Mouse (Mus musculus) fat pad, adult 2 months (tissue): ENCODE data around the gene Capn2.

Source experiments
- DNase-seq: peaks from one replicate; pipeline ENCODE4 v3.0.0-alpha.2; 2011; ENCODE audit warnings: low read depth, low spot score; ENCODE audit errors: extremely low read depth

Gene Capn2

DNA sequence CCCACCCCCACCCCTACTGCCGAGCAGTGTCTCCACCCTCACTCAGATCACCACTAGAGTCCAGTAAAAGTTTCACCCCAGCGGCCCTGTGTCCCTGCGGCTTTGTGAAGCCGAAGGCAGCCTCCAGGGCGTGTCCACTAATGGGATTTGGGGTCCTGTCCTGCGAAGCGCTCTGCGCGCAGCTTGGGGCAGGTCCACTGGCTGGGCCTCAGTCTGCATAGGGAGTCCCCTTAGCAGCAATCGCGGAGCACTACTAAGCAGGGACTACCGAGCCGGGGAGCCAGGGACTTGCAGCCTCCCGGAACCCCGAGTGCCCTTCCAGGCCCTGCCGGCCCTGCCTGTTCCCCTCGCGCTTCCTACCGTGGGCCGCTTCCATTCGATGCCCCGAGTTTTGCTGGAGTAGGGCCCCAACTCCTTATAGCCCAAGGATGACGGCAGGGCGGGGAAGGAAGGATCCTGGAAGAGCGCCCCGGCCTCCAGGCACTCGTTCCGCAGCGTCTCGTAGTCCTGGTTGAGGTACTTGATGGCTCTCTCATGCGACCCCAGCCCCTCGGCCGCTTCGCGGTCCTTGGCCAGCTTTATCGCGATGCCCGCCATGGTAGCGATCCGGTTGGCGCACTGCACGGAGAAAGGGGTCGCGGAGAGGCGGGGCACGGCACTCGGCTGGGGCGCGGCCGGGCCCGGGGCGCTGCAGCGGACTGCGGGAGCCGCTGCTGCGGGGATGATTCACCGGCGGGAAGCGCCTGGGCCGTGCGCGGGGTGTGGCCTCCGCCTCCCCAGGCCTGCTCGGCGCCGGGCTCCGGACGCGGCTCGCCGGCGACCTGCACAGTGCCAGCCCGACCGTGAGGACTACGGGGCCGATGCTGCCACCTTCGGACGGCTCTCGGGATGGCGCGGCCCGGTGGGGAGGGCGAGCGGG lies at the start of gene Capn2:
TSS of gene Capn2 (minus strand) at position 851 of the 919 bp plus-strand sequence.
- DNase-seq, result no peak

DNA sequence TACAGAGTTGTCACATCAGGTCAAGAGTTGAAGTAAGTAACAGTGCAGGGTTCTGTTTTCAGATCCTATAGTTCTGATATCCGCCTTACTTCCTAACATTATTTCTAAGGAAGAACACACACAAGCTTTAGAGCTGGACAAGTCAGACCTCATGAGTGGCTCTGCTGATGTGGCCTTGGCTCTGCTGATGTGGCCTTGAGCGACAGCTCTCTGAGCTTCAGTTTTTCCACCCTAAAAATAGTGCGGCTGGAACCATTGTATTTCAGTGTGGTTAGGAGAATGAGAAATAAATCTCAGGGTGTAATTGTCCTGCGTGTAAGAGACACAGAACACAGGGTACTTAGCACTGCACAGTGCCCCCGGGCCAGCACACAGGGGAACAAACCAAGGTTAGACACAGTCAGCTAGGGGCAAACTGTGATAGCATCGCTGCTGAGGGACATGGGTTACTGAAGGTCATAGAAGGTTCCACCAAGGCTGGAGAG lies 48.0 kb upstream of the Capn2 start:
- no peak for DNase-seq

DNA sequence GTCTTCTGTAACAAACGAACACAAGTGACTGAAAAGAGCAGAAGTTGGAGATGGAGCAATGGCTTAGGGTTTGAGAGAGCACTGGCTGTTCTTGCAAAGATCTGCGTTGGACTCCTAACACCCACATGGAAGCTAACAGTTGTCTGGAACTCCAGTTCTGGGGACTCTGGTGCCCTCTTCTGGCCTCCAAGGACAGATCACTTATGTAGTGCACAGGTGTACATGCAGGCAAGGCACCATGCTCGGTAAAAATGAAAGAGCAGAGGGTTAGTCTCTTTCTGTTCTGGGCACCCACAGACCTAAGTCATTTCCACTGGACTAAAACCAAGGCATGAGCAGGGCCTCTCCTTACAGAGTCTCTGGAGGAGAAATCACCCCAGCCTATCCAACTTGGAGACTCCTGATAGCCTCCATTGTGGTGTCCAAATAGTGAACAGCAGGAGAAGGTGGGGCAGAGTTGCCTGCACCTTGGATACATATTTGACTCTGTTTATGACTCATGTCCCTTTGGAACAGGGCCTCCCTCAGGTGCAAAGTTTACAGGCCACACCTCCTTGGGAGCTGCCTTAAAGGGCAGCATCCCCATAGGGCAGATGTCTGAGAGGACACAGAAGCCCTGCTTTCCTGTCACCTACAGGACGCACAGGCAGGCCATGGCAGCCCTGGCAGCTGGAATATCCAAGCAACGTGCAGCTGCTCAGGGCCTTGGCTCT lies 47.2 kb upstream of the Capn2 start, which contains the start of gene Capn8:
TSS of gene Capn8 (plus strand) at position 600 of the 713 bp plus-strand sequence.
- no peak for DNase-seq

DNA sequence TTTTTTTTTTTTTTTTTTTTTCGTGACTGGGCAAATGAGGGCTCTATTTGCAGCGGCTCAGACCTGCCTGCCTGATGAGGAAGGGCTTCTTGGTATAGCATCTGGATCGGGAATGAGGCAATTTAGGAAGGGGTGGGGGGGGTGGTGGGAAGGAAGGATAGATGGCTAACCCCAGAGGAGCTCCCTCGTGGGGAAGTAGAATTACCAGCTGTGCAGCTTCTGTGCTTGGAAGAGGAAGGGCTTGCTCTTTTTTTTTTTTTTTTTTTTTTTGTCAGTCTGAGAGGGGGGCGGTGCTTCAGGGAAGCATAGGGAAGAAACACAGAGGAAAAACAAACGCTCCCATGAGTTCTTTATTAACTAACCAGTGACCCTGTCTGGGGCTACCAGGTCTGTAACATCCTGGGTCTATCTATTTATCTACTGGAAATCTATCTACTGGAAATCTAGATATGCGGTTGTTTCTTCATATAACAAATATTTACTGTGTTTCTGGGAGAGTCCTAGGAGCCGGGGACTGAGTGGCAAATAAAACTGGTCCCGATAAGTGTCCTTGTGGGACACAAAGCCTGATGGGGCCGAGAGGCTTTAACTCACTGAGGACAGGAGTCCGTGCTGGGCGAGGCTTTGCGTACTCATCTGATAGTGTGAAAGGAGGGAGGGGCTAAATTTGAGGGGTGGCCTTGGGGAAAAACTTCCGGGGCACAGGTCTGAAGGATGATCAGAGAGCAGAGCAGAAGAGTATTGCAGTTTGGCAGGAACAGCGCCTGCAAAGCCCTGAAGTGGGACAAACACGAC lies 45.4 kb upstream of the Capn2 start:
- no peak for DNase-seq

DNA sequence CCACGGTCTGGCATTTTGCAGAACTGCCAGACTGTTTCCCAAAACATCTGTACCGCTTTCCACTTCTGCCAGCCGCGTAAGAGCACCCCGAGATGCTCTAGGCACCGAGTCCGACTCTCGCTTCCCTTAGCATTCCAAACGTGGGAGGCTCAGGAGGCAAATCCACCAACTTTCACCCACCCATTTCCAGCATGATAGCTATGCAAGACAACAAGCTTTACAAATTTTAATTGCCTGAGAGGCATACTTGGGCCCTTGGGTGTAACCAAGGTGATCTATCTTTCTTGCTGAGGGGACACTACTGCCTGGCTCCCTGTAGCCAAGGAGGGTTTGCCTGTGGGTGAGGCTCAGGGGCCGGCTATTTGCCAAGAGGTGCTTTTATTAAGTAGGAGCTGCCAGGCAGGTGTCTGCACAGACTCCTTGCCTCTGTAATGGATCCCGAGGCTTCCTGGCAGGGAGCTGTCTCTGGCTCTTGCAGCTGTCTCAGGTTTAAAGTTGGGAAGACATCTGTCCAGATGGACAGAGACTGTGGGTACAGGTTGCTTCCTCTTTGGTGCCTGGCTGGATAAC lies 44.6 kb upstream of the Capn2 start:
- DNase-seq, result no peak

DNA sequence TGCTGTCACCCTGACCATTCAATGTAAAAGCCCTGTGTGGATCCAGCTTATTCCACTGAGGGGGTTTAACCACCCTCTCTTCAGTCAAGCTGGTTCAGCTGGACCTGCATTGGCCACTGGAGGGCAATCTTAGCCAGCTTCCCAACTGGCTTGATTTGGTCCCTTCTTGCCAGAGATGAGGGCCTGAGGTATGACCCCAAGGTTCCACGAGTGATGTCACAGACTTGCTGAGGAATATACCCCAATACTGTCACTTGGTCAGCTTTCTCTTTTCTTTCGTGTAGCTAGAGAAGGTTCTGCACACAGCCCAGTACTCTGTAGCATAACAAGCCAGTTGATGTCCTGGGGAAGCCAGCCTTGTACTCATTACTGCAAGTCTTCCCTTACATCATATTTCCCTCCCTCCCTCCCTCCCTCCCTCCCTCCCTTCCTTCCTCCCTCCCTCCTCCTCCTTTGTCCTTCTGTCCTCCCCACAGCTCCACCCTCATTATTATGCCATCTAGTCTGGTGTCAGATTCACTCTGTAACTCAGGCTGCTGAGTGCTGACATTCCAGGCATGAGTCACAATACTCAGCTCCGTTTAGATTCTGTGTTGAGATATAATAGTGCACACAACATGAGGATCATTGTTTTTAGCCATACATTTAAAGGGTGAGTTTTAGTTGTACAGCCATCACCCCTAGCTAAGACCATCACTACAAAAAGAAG lies 43.1 kb upstream of the Capn2 start:
- no peak for DNase-seq

DNA sequence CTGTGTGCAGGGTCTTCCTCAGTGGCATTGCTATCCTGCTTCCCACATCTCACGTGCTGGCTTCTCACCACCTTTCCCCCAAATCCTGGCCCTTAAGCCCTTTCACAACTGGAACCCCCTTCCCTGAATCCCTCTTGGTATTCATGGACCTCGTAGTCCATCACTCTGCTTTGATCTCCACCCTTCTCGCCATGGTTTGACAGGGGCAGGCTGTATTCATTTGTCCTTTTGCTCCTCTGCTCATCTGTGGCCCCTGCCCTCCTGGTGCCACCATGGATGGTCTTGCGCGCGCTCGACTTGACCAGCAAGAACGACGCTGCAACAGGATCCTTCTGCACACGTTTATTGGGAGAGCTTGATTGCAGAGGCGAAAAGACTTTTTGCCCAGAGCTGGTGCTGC lies 42.1 kb upstream of the Capn2 start:
- DNase-seq, result no peak

DNA sequence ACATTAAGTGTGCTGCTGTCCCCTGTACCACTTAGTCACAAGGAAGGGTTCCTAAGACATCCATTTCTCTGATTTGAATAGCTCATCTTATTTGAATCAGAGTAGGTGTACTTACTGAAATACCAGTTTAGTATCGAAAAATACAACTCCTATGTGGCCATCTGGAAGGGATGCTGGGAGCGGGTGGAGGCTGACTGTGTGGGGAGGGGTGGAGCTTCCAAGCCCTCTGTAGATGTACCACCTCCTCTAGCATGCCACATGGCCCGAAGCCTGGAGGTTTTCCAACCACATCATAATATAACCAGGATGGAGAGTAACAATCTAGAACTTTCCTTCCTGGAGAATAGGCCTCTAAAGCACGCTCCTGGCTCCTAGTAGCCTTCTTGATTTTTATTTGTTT lies 40.9 kb upstream of the Capn2 start:
- DNase-seq, result no peak

DNA sequence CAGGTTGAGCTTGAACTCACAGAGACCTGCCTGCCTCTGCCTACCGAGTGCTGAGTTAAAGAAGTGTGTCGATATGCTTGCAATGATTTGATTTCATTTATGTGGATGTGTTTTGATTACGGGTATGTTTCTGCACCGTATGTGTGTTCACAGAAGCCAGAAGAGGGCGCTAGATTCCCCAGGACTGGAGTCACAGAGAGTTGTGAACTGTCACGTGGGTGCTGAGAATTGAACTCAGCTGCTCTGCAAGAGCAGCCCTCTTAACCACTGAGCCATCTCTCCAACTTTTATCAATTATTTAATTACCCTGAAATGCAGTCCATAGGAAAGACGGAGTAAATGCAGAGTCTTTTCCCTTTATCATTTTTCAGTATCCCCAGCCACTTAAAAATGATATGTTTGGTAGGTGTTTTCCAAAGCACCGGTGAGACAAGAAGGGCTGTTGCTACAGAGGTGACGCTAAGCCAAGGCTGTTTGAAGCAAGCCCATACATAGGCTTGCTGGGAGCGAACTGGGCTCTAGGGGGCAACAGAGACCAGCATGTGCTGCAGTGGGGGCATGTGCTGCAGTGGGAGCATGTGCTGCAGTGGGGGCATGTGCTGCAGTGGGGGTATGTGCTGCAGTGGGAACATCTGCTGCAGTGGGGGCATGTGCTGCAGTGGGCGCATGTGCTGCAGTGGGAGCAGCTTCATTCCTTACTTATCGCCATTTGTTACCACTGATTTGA lies 36.4 kb upstream of the Capn2 start:
- no peak for DNase-seq

DNA sequence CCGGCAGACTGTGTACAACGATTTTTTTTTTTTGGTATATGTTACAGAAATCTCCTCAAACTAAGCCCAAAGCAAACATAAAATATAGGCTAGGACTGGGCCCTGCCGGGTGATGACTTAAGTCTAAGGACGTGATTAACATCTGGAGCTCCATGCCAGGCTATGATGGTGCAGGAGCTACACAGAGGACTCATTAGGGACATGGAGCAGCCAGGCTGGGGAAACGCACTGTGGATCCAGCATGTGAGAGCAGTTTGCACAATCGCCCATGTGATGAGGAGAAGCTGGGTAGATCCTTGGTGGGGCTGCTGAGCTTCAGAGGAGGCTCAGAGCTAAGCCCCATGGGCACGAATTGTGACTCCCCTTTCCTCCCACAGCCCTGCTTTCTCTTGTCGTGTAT lies 33.4 kb upstream of the Capn2 start:
- no peak for DNase-seq

DNA sequence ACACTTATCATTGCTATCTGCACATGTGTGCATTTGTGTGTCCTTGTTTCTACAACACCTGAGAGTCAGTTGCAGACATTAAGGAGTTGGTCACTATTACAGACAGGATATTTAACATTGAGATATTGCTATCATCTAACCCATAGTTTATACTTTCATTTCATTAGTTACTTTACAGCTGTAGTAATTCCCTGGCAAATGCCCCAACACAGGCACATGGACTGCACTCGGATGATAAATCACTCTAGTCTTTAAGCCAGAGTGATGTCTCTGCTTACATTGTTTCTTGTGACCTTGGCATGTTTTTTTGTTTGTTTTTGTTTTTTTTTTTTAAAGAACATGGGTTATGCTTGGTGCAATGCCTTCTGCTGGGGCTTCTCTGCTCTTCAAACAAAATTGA lies 26.5 kb upstream of the Capn2 start:
- no peak for DNase-seq

DNA sequence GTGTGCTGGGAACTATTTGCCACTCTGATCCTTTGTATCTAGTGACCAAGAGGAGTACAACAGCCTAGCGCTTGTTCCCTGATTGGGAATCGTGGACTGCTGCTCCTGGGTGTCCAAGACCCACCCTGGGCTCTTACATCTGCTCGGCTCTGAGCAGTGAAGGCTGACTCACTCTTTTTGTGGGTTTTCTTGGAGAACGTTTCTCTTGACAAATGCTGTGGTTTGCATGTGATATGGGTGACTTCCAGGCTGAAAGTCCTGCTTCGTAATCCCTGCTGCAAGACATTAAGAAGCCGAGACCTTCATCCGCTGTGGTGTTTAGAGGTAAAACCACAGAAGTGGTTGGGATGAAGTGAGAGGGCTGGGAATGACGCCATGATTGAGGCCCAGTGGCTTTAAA lies 25.7 kb upstream of the Capn2 start:
- no peak for DNase-seq

DNA sequence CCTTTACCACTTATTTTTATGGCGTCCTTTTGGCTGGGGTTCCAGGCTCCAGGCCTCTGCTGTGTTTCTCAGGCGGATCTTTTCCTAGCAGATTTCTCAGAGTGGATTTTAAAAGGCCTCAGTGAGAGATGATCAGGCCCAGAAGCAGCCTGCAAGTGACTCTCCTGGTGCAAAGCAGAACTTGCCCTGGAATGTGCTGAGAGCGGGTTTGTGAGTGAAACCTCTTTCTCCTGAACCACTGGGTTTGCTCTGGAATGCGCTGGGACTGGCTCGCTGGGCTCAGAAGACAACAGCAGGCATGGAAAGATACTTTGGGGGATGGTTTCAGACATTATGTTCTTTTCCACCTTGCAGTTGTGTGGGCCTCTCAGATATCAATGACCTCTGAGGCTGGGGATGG lies 24.7 kb upstream of the Capn2 start:
- DNase-seq, result no peak

DNA sequence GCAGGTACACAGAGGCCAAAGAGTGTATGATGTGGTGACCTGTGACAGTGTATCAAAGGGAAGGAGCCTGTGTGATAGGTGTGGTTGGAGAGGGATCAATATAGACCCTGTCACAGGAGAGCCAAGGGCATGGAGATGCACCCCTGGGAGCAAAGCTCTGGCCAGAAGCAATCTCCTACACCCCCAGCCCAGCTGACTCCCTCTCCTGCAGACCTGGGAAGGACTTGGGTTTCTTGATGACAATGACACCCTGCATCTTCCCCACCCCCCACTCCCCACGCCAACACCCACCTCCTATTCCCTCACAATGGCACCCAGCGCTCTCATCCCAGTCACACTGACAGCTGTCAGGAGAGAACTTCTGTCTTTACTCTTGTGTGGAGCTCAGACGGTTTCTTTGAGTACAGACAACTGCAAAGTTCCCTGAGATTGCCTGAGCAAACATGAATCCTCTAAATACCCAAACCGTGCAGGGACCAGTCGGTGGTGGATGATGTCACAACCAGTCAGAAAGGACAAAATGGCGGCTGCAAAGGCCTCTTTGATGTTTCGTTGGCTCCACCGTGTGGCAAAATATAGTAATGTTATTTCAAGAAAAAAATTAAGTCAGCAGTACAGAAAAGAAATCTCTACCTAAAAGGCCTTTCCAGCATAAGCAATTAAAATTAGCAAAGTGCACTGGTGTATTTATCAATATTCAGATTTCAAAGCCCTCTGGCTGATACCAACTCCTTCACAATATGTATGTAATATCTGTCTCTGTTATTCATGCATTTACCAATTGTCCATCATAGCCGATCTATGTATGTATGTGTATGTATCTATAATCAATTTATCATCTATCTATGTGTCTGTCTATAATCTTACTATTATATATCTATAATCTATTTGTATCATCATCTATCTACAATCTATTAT lies 21.9 kb upstream of the Capn2 start:
- DNase-seq, result no peak

DNA sequence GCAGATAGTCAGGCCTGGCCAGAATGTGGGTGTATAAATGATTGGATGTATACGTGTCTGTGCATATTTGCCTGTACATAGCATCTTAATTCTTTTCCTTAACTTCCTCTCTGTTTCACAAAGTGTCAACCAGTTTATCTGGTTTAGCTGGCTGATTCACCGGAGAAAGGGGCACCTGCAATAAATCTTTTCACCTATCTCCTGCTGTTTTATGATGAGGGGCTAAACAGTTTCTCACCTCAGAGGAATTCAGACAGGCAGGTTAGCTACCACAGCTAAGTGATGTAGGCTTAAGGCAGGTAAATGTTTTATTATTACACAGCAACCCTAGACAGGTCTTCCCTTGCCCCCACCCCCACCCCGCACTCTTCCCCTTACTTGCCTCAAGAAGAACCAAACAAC lies 17.7 kb upstream of the Capn2 start:
- DNase-seq, result no peak

DNA sequence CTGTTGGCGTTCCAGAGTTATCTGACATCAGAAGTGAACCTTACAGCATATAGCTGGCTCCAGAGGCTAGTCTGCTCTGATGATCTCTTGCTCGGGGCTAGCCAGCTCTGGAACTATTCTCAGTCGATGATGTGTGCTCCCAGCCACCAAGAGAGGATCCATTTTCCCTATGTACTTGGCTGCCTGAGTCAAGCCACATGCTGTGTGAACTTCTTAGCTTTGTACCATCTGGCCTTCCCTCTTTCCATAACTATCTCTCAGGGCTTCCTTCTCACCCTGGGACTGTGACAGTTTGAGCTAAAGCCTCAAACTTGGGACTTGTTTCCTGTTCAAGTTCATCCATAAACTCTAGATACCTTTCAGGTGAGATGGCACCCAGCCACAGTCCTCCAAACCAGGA lies 16.2 kb upstream of the Capn2 start:
- no peak for DNase-seq

DNA sequence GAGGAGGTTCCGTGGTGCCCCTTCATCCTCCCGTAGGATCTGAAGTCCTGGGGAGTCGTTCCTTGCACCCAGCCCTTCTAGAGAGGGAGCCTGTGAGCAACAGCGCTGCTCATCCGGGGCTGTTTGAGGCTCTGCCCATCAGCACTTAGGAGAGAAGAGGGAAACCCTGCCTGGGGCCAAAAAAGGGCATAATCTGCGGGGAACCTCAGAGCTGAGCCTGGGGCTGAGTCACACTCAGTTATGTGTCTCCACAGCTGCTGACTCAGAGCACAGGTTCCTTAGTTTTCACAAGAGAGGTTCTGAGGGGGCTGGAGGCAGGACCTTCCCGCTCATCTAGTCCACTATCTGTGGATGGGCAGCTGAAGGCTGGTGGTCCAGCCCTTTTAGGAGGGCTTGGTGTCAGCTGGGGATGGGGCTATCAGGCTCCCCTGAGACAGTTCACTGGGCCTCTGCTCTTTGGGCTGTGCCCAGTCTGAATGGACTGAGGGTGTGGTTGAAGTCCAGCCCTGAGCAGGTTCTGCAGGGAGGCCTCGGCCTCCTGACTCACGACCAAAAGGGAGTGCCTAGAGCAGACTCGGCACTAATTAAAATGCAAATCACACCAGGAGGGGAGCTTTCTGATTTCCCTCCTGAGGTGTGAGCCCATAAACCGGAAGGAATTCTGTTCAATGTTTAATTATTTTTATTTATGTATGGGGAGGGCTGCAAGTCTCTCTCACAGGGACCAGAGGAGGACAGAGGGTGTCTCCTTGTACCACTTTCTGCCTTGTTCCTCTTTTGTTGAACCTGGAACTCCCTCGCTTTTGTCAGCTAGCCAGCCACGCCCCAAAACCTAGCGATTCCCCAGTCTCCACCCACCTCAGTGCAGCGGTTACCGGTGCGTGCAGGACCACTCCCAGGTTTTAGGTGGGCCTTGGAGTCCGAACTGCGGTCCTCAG lies 10.8 kb upstream of the Capn2 start:
- DNase-seq, result no peak
